Mouse (Mus musculus) stomach, embryonic 16.5 days (tissue): ENCODE data around the gene Creld2. TPM values are rescaled to one million over a fixed set of nuclear protein-coding genes. Genes with fewer than 3 reads are reported as not detected.
"Not testable (repeated sequence)": the region's sequence is repeated elsewhere in the genome, so short reads cannot be mapped to it uniquely, and the experiment has no call there.

ENCODE experiments used
- ATAC-seq: fragments of 200-750 bp; cut with Nextera tagmentation; 2 replicates; pipeline ENCODE4 v1.8.0; 2017; ENCODE audit warnings: moderate number of reproducible peaks, moderate TSS enrichment; ENCODE audit not compliant: insufficient read depth, low FRiP score
- H3K27ac ChIP-seq: fragments of 300-500 bp; sonication (generic); 2 replicates; pipeline ENCODE4 v1.5.1; 2014; ENCODE audit warnings: low read length
- H3K27me3 ChIP-seq: fragments of 300-500 bp; sonication (generic); 2 replicates; pipeline ENCODE4 v1.6.1; 2014; ENCODE audit warnings: low read length, control low read depth, mixed read lengths; ENCODE audit not compliant: control insufficient read depth, insufficient read depth
- H3K36me3 ChIP-seq: fragments of 300-500 bp; sonication (generic); 2 replicates; pipeline ENCODE4 v1.6.1; 2014; ENCODE audit warnings: low read length; ENCODE audit not compliant: control insufficient read depth, insufficient read depth
- H3K4me1 ChIP-seq: fragments of 300-500 bp; sonication (generic); 2 replicates; pipeline ENCODE4 v1.6.1; 2014; ENCODE audit warnings: low read length, control low read depth, mixed read lengths; ENCODE audit not compliant: control insufficient read depth, insufficient read depth
- H3K4me2 ChIP-seq: fragments of 300-500 bp; sonication (generic); 2 replicates; pipeline ENCODE4 v1.6.1; 2014; ENCODE audit warnings: low read depth, low read length, mixed read lengths
- H3K4me3 ChIP-seq: fragments of 300-500 bp; sonication (generic); replicated peaks from 2 replicates; pipeline ENCODE4 v1.5.1; 2014; ENCODE audit warnings: mild to moderate bottlenecking, low read length
- H3K9ac ChIP-seq: fragments of 300-500 bp; sonication (generic); 2 replicates; pipeline ENCODE4 v1.6.1; 2014; ENCODE audit warnings: low read length
- H3K9me3 ChIP-seq: fragments of 300-500 bp; sonication (generic); replicated peaks from 2 replicates; pipeline ENCODE4 v1.6.1; 2016; ENCODE audit warnings: low read length, control low read depth; ENCODE audit not compliant: control insufficient read depth
- WGBS: fragments of 180-500 bp; shearing (Covaris S2); extraction: QIAGEN DNeasy Blood & Tissue Kit; methylation state at CpG from one replicate; pipeline ENCODE4 v1.1.7; 2014; 5-methylcytosine and 5-hydroxymethylcytosine counted together
- polyA plus RNA-seq: library from polyadenylated mRNA; unstranded; fragments of >200 nt; fragmentation: Nextera tagmentation; extraction: Ambion mirVana; gene quantifications from 2 replicates; pipeline ENCODE4 v1.2.1, GENCODE M21; 2015

Creld2 gene
- 105 and 128 TPM in 2 replicates for polyA plus RNA-seq

DNA sequence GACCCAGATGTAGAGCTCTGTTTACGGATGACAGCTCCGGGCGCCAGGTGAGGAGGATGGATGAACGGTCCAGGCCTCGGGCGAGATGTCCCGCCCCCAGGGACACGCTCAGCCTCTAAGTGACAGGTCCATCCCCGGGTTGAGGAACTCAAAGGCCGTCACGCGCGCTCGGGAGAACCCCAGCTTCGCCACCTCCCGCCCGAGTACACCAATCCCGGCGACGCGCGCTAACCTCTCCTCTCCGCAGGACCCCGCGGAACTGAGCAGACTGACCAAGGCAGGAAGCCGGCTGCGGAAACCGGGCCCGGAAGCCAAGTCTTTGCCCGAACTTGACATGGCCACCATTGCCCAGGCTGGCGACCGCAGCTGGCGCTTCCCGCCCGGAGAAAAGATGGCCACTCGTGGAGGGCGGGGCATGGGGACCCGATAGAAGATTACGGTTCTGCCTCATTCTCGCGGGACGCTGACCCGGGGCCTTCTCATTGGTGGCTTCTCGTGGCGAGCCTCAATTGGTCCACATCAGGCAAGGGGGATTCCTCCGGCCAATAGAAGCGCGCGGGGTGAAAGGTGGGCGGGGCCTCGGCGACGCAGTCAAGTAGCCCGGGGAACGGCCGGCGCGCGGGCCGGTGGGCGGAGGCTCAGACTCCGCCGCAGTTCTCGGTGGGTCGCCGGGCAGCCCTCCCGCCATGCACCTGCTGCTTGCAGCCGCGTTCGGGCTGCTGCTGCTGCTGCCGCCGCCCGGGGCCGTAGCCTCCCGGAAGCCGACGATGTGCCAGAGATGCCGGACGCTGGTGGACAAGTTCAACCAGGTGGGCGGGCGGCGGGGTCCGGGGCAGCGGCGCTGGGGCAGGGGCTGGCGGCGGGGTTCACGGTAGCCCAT is at the start of gene Creld2, which contains the start of gene Alg12:
Gene Creld2, plus strand, starts transcription at position 621 of the 880 bp plus-strand sequence.
Gene Alg12, minus strand, starts transcription at position 293 of the 880 bp plus-strand sequence.
- H3K4me1 ChIP-seq: peaks cover 15% of the 10 kb centered on the region

DNA sequence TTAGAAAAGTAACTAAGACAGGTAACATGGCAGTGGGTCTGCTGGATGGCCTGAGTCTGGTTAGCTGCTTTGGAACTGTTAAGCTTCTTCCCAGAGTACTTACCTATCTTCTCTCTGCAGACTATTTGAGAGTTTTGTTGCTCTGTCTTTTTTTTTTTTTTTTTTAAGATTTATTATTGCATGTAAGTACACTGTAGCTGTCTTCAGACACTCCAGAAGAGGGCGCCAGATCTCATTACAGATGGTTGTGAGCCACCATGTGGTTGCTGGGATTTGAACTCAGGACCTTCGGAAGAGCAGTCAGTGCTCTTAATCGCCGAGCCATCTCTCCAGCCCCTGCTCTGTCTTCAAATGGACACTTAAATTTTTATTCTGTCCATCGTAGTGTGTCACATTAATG is 44.8 kb upstream of the Creld2 start:
- H3K4me3 ChIP-seq, H3K4me2 ChIP-seq, H3K9ac ChIP-seq, H3K27me3 ChIP-seq, H3K9me3 ChIP-seq, H3K27ac ChIP-seq, H3K36me3 ChIP-seq, H3K4me1 ChIP-seq, ATAC-seq: not testable (repeated sequence)
- 89% methylated on average over 5 of the region's 5 CpGs for WGBS

More for the DNA sequence above, at the start of gene Creld2, which contains the start of gene Alg12:
- WGBS: under 1% methylated on average over 88 of the region's 88 CpGs
- H3K9ac ChIP-seq: peak within 1 kb of the TSS; percentile 88
- H3K9me3 ChIP-seq: no peaks in the 10 kb centered on the region
- ATAC-seq: peak; percentile 99
- peak within 1 kb of the TSS; percentile 87 for H3K4me2 ChIP-seq
- peak within 1 kb of the TSS; percentile 87 for H3K27ac ChIP-seq
- peaks cover 12% of the 10 kb centered on the region; the same call in 1 of the 2 replicates for H3K36me3 ChIP-seq
- peak within 1 kb of the TSS; percentile 86 for H3K4me3 ChIP-seq
- no peaks in the 10 kb centered on the region for H3K27me3 ChIP-seq

DNA sequence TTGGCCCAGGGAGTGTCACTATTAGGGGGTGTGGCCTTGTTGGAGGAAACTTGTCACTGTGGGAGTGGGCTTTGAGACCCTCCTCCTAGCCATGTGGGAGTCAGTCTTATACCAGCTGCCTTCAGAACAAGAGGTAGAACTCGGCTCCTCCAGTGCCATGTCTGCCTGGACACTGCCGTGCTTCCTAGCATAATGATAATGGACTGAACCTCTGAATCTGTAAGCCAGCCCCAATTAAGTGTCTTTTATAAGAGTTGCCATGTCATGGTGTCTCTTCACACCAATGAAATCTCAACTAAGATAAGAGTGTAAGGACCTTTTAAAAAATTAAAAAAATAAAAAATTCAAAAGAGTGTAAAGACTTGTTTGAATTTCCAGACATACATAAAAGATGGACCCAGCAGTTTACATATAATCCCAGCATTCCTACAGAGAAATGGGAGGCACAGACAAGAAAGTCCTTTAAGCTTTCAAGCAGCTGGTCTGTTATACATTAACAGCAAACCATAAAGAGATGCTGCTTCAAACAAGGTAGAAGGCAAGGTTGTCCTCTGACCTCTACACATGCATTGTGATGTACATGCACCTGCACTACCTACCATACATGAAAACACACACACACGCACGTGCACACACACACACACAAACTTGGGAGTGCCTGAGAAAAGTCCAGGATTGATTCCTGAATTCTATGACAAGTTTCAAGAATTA is 27.2 kb upstream of the Creld2 start:
- ATAC-seq: no peak
- 80% methylated on average over 4 of the region's 4 CpGs for WGBS
- H3K27ac ChIP-seq: no peak overlapping the region

DNA sequence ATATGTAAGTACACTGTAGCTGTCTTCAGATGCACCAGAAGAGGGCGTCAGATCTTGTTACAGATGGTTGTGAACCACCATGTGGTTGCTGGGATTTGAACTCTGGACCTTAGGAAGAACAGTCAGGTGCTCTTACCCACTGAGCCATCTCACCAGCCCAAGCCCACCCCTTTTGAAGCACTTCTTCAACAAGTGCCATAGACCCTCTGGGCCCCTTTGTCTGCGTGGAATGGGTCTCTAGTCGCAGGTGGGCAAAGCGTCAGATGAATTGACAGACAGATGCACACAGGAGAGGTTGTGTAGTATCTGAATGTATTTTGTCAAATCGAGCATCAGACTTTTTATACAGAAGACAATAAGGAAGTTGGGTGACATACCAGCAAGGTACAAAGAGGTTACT is 24.7 kb upstream of the Creld2 start:
- ATAC-seq, H3K9me3 ChIP-seq, H3K4me2 ChIP-seq, H3K4me1 ChIP-seq, H3K36me3 ChIP-seq, H3K27me3 ChIP-seq, H3K27ac ChIP-seq, H3K9ac ChIP-seq, H3K4me3 ChIP-seq: not testable (repeated sequence)
- WGBS: 91% methylated on average over 4 of the region's 5 CpGs

More for the DNA sequence above, 27.2 kb upstream of the Creld2 start:
- Histone ChIP-seq H3K4me1 (no peaks in the 10 kb centered on the region), H3K9me3 (no peaks in the 10 kb centered on the region), H3K36me3 (no peaks in the 10 kb centered on the region), H3K27me3 (no peaks in the 10 kb centered on the region), H3K9ac (no peak overlapping the region), H3K4me2 (no peak overlapping the region), H3K4me3 (no peak overlapping the region)

DNA sequence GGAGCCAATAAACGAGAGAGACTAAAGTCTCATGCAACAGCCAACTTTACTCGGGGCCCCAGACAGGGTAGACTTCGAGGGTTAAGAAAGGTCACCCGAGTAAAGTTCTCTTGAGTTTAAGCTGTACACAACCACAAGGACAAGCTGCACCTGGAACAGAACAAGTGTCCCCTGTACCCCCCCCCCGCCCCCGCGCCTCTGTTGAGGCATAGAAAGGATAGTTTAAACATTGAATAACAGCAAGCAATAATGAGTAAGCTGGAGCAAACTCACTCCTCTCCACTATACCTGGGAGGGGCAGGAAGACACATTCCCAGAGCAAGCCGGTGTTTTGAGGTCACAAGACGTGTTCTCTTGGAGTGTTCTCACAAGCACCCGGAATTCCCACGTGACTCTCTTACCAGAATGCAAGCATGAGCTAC is 19.5 kb upstream of the Creld2 start:
- Histone ChIP-seq H3K9me3 (no peaks in the 10 kb centered on the region), H3K4me3 (no peak overlapping the region), H3K4me1 (no peaks in the 10 kb centered on the region), H3K36me3 (no peaks in the 10 kb centered on the region), H3K27ac (no peak overlapping the region), H3K27me3 (no peaks in the 10 kb centered on the region), H3K9ac (no peak overlapping the region), H3K4me2 (no peak overlapping the region)
- 68% methylated on average over 11 of the region's 11 CpGs for WGBS
- no peak for ATAC-seq

DNA sequence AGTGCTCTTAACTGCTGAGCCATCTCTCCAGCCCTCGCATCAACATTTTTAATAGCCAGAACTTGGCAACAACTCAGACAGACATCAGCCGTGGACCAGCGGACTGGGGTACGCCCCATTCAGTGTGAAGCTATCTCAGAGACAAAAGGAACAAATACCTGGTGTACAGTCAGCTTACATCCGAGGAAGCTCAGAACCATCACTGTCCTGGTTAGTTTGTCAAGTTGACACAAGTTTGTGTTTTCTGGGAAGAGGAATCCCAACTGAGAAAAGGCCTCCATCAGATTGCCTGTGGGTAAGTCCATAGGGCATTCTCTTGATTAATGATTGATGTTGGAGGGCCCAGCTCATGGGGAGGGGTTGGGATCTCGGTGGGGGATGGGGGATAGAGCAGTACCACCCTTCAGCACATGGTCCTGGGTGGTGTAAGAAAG is 18.5 kb upstream of the Creld2 start:
- H3K4me2 ChIP-seq: no peak overlapping the region
- peaks cover 6% of the 10 kb centered on the region; the same call in 1 of the 2 replicates for H3K36me3 ChIP-seq
- no peaks in the 10 kb centered on the region for H3K27me3 ChIP-seq
- no peak overlapping the region for H3K9ac ChIP-seq
- ATAC-seq: peak; percentile 47; the same call in 1 of the 2 replicates
- no peaks in the 10 kb centered on the region for H3K9me3 ChIP-seq
- 66% methylated on average over 6 of the region's 6 CpGs for WGBS
- H3K27ac ChIP-seq: no peak overlapping the region
- no peak overlapping the region for H3K4me3 ChIP-seq
- H3K4me1 ChIP-seq: no peaks in the 10 kb centered on the region

DNA sequence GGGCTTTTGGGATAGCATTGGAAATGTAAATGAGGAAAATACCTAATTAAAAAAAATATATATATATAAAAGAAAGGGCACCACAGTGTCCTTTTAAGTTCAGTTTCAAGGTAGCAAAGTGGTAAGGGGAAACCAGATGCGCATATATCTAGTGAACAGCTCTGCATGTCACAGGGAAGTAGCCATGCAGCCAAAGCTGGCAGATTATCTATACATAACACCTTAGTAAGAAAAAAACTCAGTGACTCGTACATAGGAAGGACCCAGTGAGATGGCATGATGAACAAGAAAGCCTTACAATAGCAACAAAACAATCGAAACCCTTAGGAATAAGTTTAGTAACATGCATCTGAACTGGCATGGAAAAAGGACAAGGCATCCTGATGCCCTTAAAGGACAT is 17.5 kb upstream of the Creld2 start:
- Histone ChIP-seq H3K27ac (no peak overlapping the region), H3K4me3 (no peak overlapping the region), H3K4me2 (no peak overlapping the region), H3K9me3 (no peaks in the 10 kb centered on the region), H3K27me3 (no peaks in the 10 kb centered on the region), H3K36me3 (peaks cover 10% of the 10 kb centered on the region; the same call in 1 of the 2 replicates), H3K9ac (no peak overlapping the region), H3K4me1 (no peaks in the 10 kb centered on the region)
- 91% methylated on average over 3 of the region's 3 CpGs for WGBS
- ATAC-seq: no peak

DNA sequence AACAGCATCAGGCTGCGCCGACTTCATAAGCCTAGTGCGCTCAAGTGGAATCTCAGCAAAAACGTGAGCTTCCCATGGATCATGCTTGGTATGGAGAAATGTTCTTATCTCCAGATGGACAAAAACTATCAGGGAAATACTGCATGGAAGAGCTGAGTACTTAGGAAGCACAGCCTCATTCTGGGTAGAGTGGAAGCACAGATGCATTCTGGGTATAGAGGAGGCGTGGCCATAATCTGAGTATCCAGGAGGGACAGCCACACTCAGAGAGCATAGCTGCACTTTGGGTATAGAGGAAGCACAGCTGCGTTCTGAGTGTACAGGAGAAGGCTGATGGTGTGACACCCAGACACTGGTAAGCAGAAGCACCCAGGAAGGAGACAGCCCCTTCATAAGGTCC is 17.1 kb upstream of the Creld2 start:
- 82% methylated on average over 6 of the region's 6 CpGs for WGBS

DNA sequence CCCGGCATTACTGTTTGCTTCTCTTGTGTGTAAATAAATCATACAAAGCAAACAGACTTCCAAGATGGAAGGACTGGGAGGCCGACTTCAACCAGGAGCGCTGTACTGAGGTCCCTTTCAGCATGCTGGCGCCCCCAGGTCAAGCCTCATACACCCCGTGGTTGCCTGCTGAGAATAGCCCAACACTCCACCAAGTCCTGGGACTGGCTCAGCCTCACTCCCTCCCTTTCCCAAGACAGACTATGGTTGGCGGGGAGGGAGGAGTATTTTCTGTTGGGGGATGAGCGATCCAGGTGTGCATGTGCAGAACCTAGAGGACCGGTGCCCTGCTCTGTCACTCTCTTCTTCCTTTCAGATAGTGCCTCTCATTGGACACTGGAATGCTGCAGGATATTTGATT is 11.3 kb upstream of the Creld2 start:
- H3K27me3 ChIP-seq: no peaks in the 10 kb centered on the region
- no peak overlapping the region for H3K4me2 ChIP-seq
- ATAC-seq: no peak
- no peaks in the 10 kb centered on the region for H3K4me1 ChIP-seq
- no peak overlapping the region for H3K4me3 ChIP-seq
- H3K36me3 ChIP-seq: peaks cover 14% of the 10 kb centered on the region
- no peaks in the 10 kb centered on the region for H3K9me3 ChIP-seq
- H3K27ac ChIP-seq: no peak overlapping the region
- WGBS: 74% methylated on average over 8 of the region's 8 CpGs
- H3K9ac ChIP-seq: no peak overlapping the region

More for the DNA sequence above, 17.1 kb upstream of the Creld2 start:
- no peak overlapping the region for H3K27ac ChIP-seq
- no peaks in the 10 kb centered on the region for H3K9me3 ChIP-seq
- H3K4me3 ChIP-seq: no peak overlapping the region
- H3K36me3 ChIP-seq: peaks cover 10% of the 10 kb centered on the region; the same call in 1 of the 2 replicates
- H3K9ac ChIP-seq: no peak overlapping the region
- no peak overlapping the region for H3K4me2 ChIP-seq
- H3K27me3 ChIP-seq: no peaks in the 10 kb centered on the region
- H3K4me1 ChIP-seq: no peaks in the 10 kb centered on the region
- no peak for ATAC-seq
